Mouse (Mus musculus): Measurements from ENCODE around the gene Vmn1r66. TPM values are rescaled to one million over a fixed set of nuclear protein-coding genes. Genes with fewer than 3 reads are reported as not detected.

Vmn1r66 gene
- not detected for polyA plus RNA-seq (2012; fragmentation: generic; extraction: Trizol)

GRCm38 (mm10) chr7:10277906-10278305 lies at the start of gene Vmn1r66:
Gene Vmn1r66, minus strand, starts transcription at chr7:10278006.

Other genes with a start within 250 kb of the Vmn1r66 start
- not detected for gene Vmn2r50, start 224.7 kb downstream of the Vmn1r66 start, polyA plus RNA-seq (2012; fragmentation: generic; extraction: Trizol)
- not detected for gene Vmn2r51, start 172.3 kb downstream of the Vmn1r66 start, polyA plus RNA-seq (2012; fragmentation: generic; extraction: Trizol)
- not detected for gene Vmn2r52, start 101.4 kb downstream of the Vmn1r66 start, polyA plus RNA-seq (2012; fragmentation: generic; extraction: Trizol)
- not detected for gene Vmn1r67, start 165.3 kb upstream of the Vmn1r66 start, polyA plus RNA-seq (2012; fragmentation: generic; extraction: Trizol)
- under 1 TPM; 0.08 to 0.51 TPM for gene Zik1, start 217.4 kb upstream of the Vmn1r66 start, polyA plus RNA-seq (2012; fragmentation: generic; extraction: Trizol)